Comparison of ENCODE assay signal across 8 mouse cellular contexts in the genomic region with DNA sequence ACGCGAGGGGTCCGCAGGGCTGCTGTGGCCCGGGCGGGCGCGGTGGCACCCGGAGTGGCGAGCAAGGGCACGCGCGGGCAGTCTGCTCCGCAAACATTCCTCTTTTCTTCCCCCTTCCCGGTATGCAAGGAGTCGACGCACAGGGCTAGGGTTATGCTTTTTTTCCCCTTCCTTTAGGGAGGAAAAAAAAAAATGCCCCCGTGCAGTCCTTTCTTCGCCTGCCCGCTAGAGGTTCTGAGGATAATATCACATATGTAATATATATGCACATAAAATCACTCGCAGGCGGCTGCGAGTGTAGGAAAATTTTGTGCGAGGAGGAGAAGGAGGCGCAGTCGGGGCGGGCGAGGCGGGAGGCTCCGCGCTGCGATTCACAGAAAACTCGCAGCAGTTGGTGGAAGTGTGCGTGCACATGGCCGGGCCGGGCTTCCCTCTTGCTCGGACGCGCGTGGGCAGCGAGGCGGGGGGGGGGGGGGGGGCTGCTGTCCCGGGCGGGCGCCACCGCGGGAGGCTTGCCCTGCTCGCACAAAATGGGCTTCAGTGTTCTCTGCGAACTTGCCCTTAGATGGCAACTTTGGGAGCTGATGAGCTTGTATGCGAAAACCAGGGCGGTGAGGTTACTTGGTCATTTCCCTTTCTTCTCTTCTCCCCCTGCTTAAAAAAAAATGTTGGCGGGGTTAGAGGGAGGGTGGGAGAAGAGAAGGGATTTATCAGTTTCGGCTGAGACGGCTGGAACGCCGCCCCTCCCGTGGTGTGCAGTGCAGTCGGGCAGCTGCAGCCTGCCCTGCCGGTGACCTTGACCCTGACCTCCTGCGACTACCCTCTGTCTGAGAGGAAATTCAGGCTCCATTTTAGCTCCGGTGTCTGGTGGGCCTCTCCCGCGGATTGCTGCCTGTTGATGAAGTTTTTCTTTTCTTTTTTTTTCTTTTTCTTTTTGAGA. TPM values are rescaled to one million over a fixed set of nuclear protein-coding genes. Genes with fewer than 3 reads are reported as not detected.
DNase-seq lines count a peak whose midpoint lies in the region; ATAC-seq and TF ChIP-seq lines count a peak whose summit lies in the region.

No protein-coding gene starts in this region.

- no peaks in the 10 kb centered on the region for H3K27me3 ChIP-seq in C2C12 (ENCODE audit: control insufficient read depth, insufficient read depth, insufficient read length)
- H3K27me3 ChIP-seq in embryonic facial prominence, embryonic 14.5 days (replicated peaks; ENCODE audit: control insufficient read depth, insufficient read depth, low read length), result no peaks in the 10 kb centered on the region
- H3K27me3 ChIP-seq in heart, embryonic 11.5 days (ENCODE audit: control insufficient read depth, insufficient read depth, low read length), result no peaks in the 10 kb centered on the region
- H3K27me3 ChIP-seq in kidney, postnatal 0 days (ENCODE audit: insufficient read depth, low read length), result no peaks in the 10 kb centered on the region
- peaks cover 75% of the 10 kb centered on the region for H3K27me3 ChIP-seq in liver, embryonic 12.5 days (replicated peaks)
- H3K27me3 ChIP-seq in testis, adult 2 months (ENCODE audit: control insufficient read depth, insufficient read depth, low read length), result peaks cover 7% of the 10 kb centered on the region

- TF ChIP-seq CTCF in C2C12 (IDR thresholded peaks at IDR 0.05; ENCODE audit: control insufficient read depth, insufficient read depth, insufficient read length), result no peak
- peak; percentile 16; the same call in 1 of the 2 replicates for TF ChIP-seq CTCF in kidney, postnatal 0 days (IDR thresholded peaks at IDR 0.05; ENCODE audit: low read depth)
- no peak for TF ChIP-seq CTCF in testis, adult 2 months (IDR thresholded peaks at IDR 0.05; ENCODE audit: control insufficient read depth, insufficient read depth, insufficient replicate concordance, low read depth, low read length)

- H3K9ac ChIP-seq in embryonic facial prominence, embryonic 14.5 days (ENCODE audit: low read depth, low read length), result peak overlapping the region; percentile 98
- H3K9ac ChIP-seq in heart, embryonic 11.5 days (ENCODE audit: low read depth, low read length), result peak overlapping the region; percentile 100
- peak overlapping the region; percentile 98 for H3K9ac ChIP-seq in kidney, postnatal 0 days (ENCODE audit: low read depth, low read length)
- peak overlapping the region; percentile 71 for H3K9ac ChIP-seq in liver, embryonic 12.5 days

- H3K36me3 ChIP-seq in C2C12 (ENCODE audit: control insufficient read depth, insufficient read depth), result no peaks in the 10 kb centered on the region
- no peaks in the 10 kb centered on the region for H3K36me3 ChIP-seq in embryonic facial prominence, embryonic 14.5 days (ENCODE audit: control insufficient read depth, insufficient read depth, low read length)
- H3K36me3 ChIP-seq in heart, embryonic 11.5 days (ENCODE audit: control insufficient read depth, insufficient read depth, low read length), result no peaks in the 10 kb centered on the region
- H3K36me3 ChIP-seq in kidney, postnatal 0 days (ENCODE audit: insufficient read depth, low read length), result no peaks in the 10 kb centered on the region
- H3K36me3 ChIP-seq in liver, embryonic 12.5 days, result no peaks in the 10 kb centered on the region
- no peaks in the 10 kb centered on the region for H3K36me3 ChIP-seq in testis, adult 2 months (ENCODE audit: control insufficient read depth, insufficient read depth, low read length)

- H3K79me2 ChIP-seq in C2C12 (ENCODE audit: control insufficient read depth, insufficient read depth), result peaks cover 72% of the 10 kb centered on the region

- no peaks in the 10 kb centered on the region for H3K9me3 ChIP-seq in embryonic facial prominence, embryonic 14.5 days (ENCODE audit: control insufficient read depth, low read length)
- no peaks in the 10 kb centered on the region for H3K9me3 ChIP-seq in heart, embryonic 11.5 days (replicated peaks; ENCODE audit: control insufficient read depth, low read length)
- no peaks in the 10 kb centered on the region for H3K9me3 ChIP-seq in kidney, postnatal 0 days (replicated peaks; ENCODE audit: low read length)
- no peaks in the 10 kb centered on the region for H3K9me3 ChIP-seq in liver, embryonic 12.5 days (replicated peaks)

- peak; percentile 85 to 89 for DNase-seq in adrenal gland, postnatal 36 days
- peak; percentile 88 for DNase-seq in embryonic facial prominence, embryonic 14.5 days (ENCODE audit: low spot score)
- DNase-seq in kidney, postnatal 0 days (ENCODE audit: low spot score), result peak; percentile 86
- DNase-seq in neural tube, embryonic 10.5 days (ENCODE audit: extremely low spot score, low spot score), result peak; percentile 88

- peak; percentile 9 for ATAC-seq in embryonic facial prominence, embryonic 14.5 days (ENCODE audit: low read depth)
- ATAC-seq in heart, embryonic 11.5 days (replicated peaks; ENCODE audit: insufficient number of reproducible peaks, low FRiP score, low TSS enrichment), result peak; percentile 19; the same call in 1 of the 2 replicates
- peak; percentile 35; the same call in 1 of the 2 replicates for ATAC-seq in kidney, postnatal 0 days (replicated peaks; ENCODE audit: low FRiP score, low read depth)
- no peak for ATAC-seq in liver, embryonic 12.5 days

- 1% methylated on average over 43 of the region's 62 CpGs for WGBS in embryonic facial prominence, embryonic 14.5 days
- WGBS in heart, embryonic 11.5 days (ENCODE audit: insufficient replicate concordance), result under 1% methylated on average over 57 of the region's 62 CpGs
- whole genome bisulfite sequencing in kidney, postnatal 0 days, result under 1% methylated on average over 54 of the region's 62 CpGs
- 2% methylated on average over 54 of the region's 62 CpGs for WGBS in liver, embryonic 12.5 days (ENCODE audit: insufficient replicate concordance)

- peaks cover 37% of the 10 kb centered on the region for H3K79me3 ChIP-seq in C2C12 (ENCODE audit: low read depth)

- H3K27ac ChIP-seq in embryonic facial prominence, embryonic 14.5 days (replicated peaks; ENCODE audit: low read depth, low read length), result peak overlapping the region; percentile 100
- peak overlapping the region; percentile 100 for H3K27ac ChIP-seq in heart, embryonic 11.5 days (ENCODE audit: low read depth, low read length)
- peak overlapping the region; percentile 99 for H3K27ac ChIP-seq in kidney, postnatal 0 days
- H3K27ac ChIP-seq in liver, embryonic 12.5 days, result peak overlapping the region; percentile 85
- H3K27ac ChIP-seq in testis, adult 2 months (ENCODE audit: control insufficient read depth, insufficient read depth, low read depth, low read length), result peak overlapping the region; percentile 88

- peak overlapping the region; percentile 76 for H3ac ChIP-seq in C2C12 (ENCODE audit: control insufficient read depth, insufficient read length, low read depth)

- H3K4me1 ChIP-seq in embryonic facial prominence, embryonic 14.5 days (ENCODE audit: control insufficient read depth, insufficient read depth, low read length), result peaks cover 28% of the 10 kb centered on the region
- H3K4me1 ChIP-seq in heart, embryonic 11.5 days (ENCODE audit: control insufficient read depth, insufficient read depth, low read length), result peaks cover 20% of the 10 kb centered on the region
- H3K4me1 ChIP-seq in kidney, postnatal 0 days (replicated peaks; ENCODE audit: insufficient read depth, low read length), result peaks cover 9% of the 10 kb centered on the region
- peaks cover 8% of the 10 kb centered on the region; the same call in 1 of the 2 replicates for H3K4me1 ChIP-seq in liver, embryonic 12.5 days
- H3K4me1 ChIP-seq in testis, adult 2 months (ENCODE audit: control insufficient read depth, insufficient read depth, low read length), result peaks cover 17% of the 10 kb centered on the region

- H3K4me3 ChIP-seq in C2C12 (ENCODE audit: insufficient read depth, poor library complexity, severe bottlenecking), result peak overlapping the region; percentile 96
- H3K4me3 ChIP-seq in embryonic facial prominence, embryonic 14.5 days (ENCODE audit: low read depth, low read length), result peak overlapping the region; percentile 87
- peak overlapping the region; percentile 91 for H3K4me3 ChIP-seq in heart, embryonic 11.5 days (ENCODE audit: low read depth, low read length)
- H3K4me3 ChIP-seq in kidney, postnatal 0 days (replicated peaks; ENCODE audit: low read depth, low read length), result peak overlapping the region; percentile 87
- peak overlapping the region; percentile 64 for H3K4me3 ChIP-seq in liver, embryonic 12.5 days
- H3K4me3 ChIP-seq in testis, adult 2 months (ENCODE audit: control insufficient read depth, low read depth, low read length), result peak overlapping the region; percentile 93

- TF ChIP-seq POLR2A in testis, adult 2 months (IDR thresholded peaks at IDR 0.05; ENCODE audit: control insufficient read depth, low read depth, low read length), result no peak

- peak overlapping the region; percentile 82 for H3K4me2 ChIP-seq in embryonic facial prominence, embryonic 14.5 days (ENCODE audit: low read depth, low read length)
- H3K4me2 ChIP-seq in heart, embryonic 11.5 days, result peak overlapping the region; percentile 67
- peak overlapping the region; percentile 85 for H3K4me2 ChIP-seq in kidney, postnatal 0 days (ENCODE audit: low read length)
- H3K4me2 ChIP-seq in liver, embryonic 12.5 days, result peak overlapping the region; percentile 72

TF ChIP-seq in C2C12, 6 proteins besides CTCF, POLR2A, EP300 and RAD21:
- TF ChIP-seq CEBPB (IDR thresholded peaks at IDR 0.05; ENCODE audit: low read depth), result no peak
- no peak for TF ChIP-seq USF1 (IDR thresholded peaks at IDR 0.05; ENCODE audit: low read depth)
- TF ChIP-seq MYOD1 (IDR thresholded peaks at IDR 0.05; ENCODE audit: control insufficient read depth, insufficient read length, low read depth), result peak; percentile 41
- peak; percentile 3 for TF ChIP-seq MAX (IDR thresholded peaks at IDR 0.05)

RNA-seq across cellular contexts. Expression of gene Zfp827, which starts 2.4 kb away (rescaled TPM):
- 7.6 TPM for polyA plus RNA-seq in C2C12 (2012; fragmentation: generic; extraction: Trizol)
- total RNA-seq in adrenal gland, postnatal 36 days (2021), result 10 to 100 TPM; 10.5 to 11.2 TPM
- 11.8 and 12.3 TPM in 2 replicates for polyA plus RNA-seq in embryonic facial prominence, embryonic 14.5 days (2014; fragmentation: Nextera tagmentation; extraction: Ambion mirVana)
- 10.5 and 11.3 TPM in 2 replicates for polyA plus RNA-seq in heart, embryonic 11.5 days (2014; fragmentation: Nextera tagmentation; extraction: Ambion mirVana)
- polyA plus RNA-seq in kidney, postnatal 0 days (2015; fragmentation: Nextera tagmentation; extraction: Ambion mirVana), result 4.5 and 5.5 TPM in 2 replicates
- polyA plus RNA-seq in liver, embryonic 12.5 days (2016; fragmentation: Nextera tagmentation; extraction: Ambion mirVana), result 1.0 and 1.3 TPM in 2 replicates
- polyA plus RNA-seq in testis, adult 2 months (2012; rRNA removed), result 2.7 and 3.1 TPM in 2 replicates
